Mouse (Mus musculus): ENCODE results near the gene Bspry.
"Not testable (repeated sequence)": the region's sequence is repeated elsewhere in the genome, so short reads cannot be mapped to it uniquely, and the experiment has no call there.

Gene Bspry

DNA sequence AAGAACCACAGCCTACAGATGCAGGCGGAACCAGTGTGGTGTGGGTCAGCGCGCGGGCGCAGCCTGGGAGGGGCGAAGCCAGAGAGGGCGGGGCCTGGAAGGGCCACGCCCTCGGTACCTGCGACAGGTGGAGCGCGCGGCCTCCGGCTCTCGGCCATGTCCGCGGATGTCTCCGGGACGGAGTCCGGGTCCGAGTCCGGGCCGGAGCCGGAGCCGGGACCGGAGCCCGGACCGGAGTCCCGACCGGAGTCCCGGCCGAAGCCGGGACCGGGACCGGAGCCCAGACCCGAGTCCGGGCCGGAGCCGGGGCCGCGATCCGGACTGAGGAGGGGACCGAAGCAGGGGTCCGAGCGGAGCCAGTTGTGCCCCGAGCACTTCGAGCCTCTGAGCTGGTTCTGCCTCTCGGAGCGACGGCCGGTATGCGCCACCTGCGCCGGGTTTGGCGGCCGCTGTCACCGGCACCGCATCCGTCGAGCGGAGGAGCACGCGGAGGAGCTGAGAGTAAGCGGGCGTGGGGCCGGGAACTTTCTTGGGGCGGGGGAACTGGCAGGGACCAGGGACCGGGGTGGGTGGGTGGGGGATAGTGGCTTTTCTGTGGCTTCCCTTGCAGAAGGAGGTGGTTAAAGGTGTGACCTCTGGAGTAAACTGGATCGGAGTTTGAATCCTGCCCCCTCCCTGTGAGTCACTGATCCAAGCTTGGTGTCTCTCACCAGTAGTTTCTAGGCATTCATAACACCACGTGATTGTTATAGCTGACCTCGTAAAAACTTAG, at the start of gene Bspry:
Bspry (plus strand) TSS at position 117 of the 772 bp plus-strand sequence.
- ATAC-seq (ENCODE audit: low TSS enrichment): peak; percentile 69

- no peak for ATAC-seq (ENCODE audit: low TSS enrichment)
These were observed 49.2 kb upstream of the Bspry start for GRCm38 (mm10) chr4:62430678-62431077.

GRCm38 (mm10) chr4:62431522-62431921, 48.3 kb upstream of the Bspry start:
- no peak for ATAC-seq (ENCODE audit: low TSS enrichment)

DNA sequence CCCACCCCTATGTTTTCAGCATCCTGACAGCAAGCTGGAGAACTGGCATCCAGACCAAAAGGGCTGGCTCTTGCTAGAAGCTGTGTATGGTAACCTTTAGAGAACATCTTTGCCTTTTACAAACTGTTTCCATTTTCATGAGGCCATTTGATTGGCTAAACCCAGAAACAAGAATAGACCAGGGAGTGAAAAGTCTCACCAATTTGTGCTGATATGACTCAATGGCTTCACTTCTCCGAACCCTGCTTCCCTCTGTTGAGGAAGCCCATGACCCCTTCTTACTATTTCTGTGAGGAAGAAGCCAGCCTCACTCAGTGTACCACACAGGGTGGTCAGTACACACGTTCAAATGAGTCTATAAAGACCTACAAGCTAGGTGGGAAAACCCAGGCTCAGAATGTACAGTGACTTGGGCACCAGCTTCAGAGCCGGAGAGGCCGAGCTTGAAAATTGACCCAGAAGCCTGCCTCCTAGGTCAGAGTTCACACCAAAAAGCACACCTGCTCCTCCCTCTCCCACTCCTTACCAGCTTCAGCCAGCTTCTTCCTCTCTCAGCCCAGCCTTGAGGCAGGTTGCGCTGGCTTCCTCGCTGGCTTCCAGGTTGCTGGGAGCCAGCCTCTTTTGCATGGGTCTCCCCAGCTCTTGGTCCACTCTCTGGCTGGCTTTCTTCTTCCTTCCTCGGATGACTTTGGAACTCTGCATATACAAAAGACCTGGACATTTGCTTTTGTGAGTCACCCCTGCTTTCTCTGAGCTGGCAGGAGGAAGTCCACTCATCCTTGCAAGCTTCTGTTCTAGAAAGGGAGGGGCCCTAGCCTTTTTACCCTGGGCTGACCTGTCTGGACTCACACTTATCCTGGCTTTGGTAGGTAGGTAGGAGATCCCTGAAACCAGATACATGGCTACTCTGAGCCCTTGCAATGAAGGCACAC, 45.6 kb upstream of the Bspry start:
- ATAC-seq (ENCODE audit: low TSS enrichment): no peak

GRCm38 (mm10) chr4:62435081-62435480, 44.8 kb upstream of the Bspry start, which contains the start of gene Rnf183:
Gene Rnf183 (minus strand): TSS chr4:62435252.
- no peak for ATAC-seq (ENCODE audit: low TSS enrichment)

- ATAC-seq (ENCODE audit: low TSS enrichment): no peak
These were observed 42.5 kb upstream of the Bspry start for GRCm38 (mm10) chr4:62437256-62437778.

DNA sequence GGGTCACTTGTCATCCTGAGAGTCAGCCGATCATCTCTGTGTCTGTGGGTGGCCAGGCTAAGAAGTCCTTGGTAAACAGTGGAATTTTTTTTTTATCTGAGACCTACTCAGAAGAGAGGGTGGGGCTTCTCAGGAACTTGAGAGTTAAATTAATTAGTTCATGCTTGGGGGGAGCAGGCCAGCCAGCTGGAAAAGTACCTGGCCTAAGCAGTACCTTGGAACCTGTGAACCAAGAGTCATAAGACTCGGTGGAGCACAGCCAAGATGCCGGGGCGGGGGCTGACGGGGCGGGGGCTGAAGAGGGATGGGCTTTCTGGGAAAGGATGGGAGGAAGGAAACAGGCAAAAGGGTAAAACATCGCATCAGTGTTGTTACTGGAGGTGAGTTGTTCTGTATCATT, 42.0 kb upstream of the Bspry start:
- ATAC-seq (ENCODE audit: low TSS enrichment): no peak

GRCm38 (mm10) chr4:62439793-62440192, 40.1 kb upstream of the Bspry start:
- ATAC-seq (ENCODE audit: low TSS enrichment): no peak

GRCm38 (mm10) chr4:62440544-62440943, 39.3 kb upstream of the Bspry start:
- no peak for ATAC-seq (ENCODE audit: low TSS enrichment)

DNA sequence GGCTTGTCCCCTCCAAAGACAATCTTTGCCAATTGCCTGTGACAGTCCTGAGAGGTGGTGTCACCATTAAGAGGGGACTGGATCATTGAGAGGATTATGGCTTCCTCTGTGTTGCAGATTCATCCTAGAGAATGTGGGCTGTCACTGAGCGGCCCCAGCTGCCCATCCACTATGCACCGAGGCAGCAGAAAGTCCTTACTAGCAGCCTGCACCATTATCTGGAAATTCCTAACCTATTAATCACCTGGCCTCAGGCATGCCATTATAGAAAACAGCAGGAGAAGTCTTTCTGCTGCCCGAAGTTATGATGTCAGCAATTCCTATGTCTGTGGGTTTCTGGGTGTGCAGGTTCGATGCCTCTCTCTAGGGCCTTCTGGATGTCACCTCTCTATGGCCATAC, 38.9 kb upstream of the Bspry start:
- no peak for ATAC-seq (ENCODE audit: low TSS enrichment)

- peak; percentile 82 for ATAC-seq (ENCODE audit: low TSS enrichment)
These were observed 24.9 kb upstream of the Bspry start for GRCm38 (mm10) chr4:62454995-62455394.

- ATAC-seq (ENCODE audit: low TSS enrichment): peak; percentile 96
These were observed 20.8 kb upstream of the Bspry start for GRCm38 (mm10) chr4:62459081-62459480.

DNA sequence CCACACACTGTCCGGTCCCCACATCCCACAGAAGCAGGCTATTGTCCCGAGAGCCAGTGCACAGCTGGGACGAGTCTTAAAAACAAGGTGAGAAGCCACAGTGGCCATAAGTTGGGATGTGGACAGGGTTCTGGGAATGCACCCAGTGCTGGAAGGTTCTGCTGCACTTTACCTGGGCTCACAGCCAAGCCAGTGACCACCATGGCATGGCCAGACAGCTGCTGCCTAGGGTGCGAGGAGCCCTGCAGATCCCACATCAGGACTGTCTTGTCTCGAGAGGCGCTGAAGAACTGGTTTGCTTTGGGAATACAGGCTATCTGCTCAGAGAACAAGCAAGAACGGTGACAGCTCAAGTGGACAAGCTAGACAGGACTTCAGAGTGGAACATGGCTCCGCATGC, 19.5 kb upstream of the Bspry start:
- ATAC-seq (ENCODE audit: low TSS enrichment): no peak

GRCm38 (mm10) chr4:62463124-62463523, 16.7 kb upstream of the Bspry start:
- no peak for ATAC-seq (ENCODE audit: low TSS enrichment)

DNA sequence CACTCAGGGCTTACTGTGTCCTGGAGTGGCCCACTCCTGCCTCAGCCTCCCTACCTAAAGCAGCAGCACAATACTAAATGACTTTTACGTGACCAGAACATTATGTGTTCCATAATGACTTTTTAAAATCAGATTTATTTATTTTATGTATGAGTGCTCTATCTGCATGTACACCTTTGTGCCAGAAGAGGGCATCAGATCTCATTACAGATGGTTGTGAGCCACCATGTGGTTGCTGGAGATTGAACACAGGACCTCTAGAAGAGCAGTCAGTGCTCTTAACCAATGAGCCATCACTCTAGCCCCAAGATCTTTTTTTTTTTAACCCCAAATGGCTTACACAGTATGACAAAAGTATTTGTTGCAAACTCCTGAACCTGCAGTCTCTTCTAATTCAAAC, 11.7 kb upstream of the Bspry start:
- ATAC-seq (ENCODE audit: low TSS enrichment): no peak

DNA sequence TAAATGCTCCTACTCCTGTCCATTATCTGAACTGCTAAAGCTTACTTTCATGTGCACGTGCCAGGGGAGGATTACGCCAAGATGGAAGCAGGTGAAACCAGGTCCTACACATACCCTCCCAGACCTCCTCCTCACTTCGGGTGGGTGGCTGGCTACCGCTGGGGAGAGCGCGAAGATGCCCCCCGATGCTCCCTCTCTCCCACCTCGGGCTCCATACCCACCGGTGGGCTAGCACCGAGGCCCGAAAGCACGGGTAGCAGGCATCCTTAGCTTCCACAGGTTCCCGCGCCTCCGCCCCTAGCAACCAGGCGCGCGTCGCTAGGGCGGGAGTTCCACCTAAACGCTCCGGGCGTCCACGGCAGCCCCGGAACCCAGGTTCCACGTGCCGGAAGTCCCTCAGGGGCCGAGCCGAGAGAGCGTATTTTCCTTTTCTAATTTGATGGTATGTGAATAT, 9.2 kb upstream of the Bspry start, which contains the start of gene Wdr31:
Wdr31 (minus strand) TSS at position 299 of the 454 bp plus-strand sequence.
- ATAC-seq (ENCODE audit: low TSS enrichment): peak; percentile 91

GRCm38 (mm10) chr4:62472071-62472470, 7.8 kb upstream of the Bspry start:
- peak; percentile 87 for ATAC-seq (ENCODE audit: low TSS enrichment)

DNA sequence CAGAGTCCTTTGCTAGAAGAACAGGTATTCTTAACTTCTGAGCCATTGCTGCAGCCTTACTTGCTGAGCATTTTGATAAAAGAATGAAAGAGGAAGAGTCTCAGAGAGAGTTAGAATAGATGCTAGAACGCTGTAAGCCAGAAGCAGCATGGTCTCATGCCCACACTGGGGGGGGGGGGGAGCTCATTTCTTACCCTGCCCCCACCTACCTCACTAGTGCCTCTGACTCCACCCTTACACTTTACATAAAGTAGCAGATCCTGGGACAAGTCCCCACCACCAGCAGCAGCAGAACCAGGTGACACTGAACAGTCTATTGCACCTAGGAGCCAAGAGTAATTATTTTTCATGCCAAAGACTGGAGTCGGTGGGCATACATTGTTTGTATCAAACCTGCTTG, 4.7 kb upstream of the Bspry start:
- no peak for ATAC-seq (ENCODE audit: low TSS enrichment)

DNA sequence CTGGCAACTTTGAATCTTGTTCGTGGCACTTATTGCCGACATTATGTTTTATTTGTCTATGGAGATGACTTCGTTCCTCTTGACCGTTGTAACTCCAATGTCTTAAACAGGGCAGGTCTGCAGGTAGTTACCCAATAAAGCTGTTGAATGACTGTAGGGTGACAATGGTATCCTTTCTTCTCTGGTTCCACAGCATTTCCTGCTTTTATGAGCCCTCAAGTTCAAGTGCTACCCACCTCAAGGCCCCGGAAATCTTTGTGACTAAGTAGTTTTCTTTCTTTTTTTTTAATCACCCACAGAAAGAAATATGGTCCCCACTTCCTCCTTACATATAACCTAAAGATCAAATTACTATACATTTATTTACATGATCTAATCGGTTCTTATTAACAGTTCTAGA, 4.1 kb upstream of the Bspry start:
- ATAC-seq (ENCODE audit: low TSS enrichment): no peak

GRCm38 (mm10) chr4:62477542-62478244, 2.2 kb upstream of the Bspry start:
- no peak for ATAC-seq (ENCODE audit: low TSS enrichment)

- ATAC-seq (ENCODE audit: low TSS enrichment): not testable (repeated sequence)
These were observed 288 bp upstream of the Bspry start for GRCm38 (mm10) chr4:62479593-62479936.

Measured in frontal cortex, adult (tissue).